In the genomic region with DNA sequence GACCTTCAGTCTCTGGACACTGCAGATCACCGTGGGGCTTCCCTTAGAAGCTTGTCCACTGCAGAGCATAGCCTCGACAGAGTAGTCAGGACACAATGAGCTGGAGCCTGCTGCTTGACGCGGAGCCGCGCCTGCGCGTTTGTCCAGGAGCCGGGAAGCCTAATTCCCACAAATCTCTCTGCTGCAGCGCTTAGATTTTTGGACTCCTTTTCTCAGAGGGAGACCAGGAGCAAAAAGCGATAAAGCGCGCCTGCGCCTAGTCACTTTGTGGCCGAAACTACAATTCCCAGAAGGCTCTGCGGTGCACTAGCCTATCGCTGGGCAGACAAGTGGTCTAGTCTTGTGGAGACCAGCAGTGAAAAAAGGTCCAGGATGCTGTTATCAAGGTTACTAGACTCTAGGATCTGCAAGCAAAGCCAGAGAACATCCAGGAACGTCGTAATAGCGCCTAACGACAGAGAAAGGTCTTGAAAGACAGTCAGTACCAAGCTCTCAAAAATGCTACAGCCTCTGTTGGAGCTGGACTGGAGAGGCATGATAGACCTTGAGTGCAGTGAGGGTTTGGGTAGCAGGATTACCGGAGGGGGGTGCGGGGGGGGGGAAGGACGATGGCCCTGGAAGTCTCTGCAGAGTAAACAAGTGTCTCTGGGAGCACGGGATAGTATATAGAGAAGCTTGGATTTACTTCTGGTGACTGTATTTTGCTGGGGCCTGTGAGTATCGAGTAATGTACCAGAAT, we compare ENCODE assay signal across 9 mouse cellular contexts. TPM values are rescaled to one million over a fixed set of nuclear protein-coding genes. Genes with fewer than 3 reads are reported as not detected.
DNase-seq lines count a peak whose midpoint lies in the region; ATAC-seq and TF ChIP-seq lines count a peak whose summit lies in the region.
"Had no signal": no experiment of that assay in that cellular context is flagged by ENCODE, and none has a peak within 500 bp of the region (broad histone marks: within the 10 kb centered on the region; RNA-seq: fewer than 3 reads in every experiment).

A gene (minus strand): TSS at position 262 of the 739 bp plus-strand sequence.

- no peaks in the 10 kb centered on the region for H3K9me3 ChIP-seq in intestine, embryonic 14.5 days (ENCODE audit: control insufficient read depth, low read length)

- intact Hi-C loops in left cerebral cortex, adult 2 months (cut with DNase I) = loop anchor here (1.0 to 5.0 kb wide), 3 partner anchors 28 to 47 kb away; a partner anchor contains a TSS

- peak; percentile 93 for ATAC-seq in intestine, embryonic 14.5 days (replicated peaks; ENCODE audit: low FRiP score, low TSS enrichment, low read depth)
- ATAC-seq in granulocyte monocyte progenitor cell, adult 5-6 weeks (replicated peaks; ENCODE audit: poor library complexity, severe bottlenecking) = no peak

- peak within 1 kb of the TSS; percentile 52 for H3K4me3 ChIP-seq in intestine, embryonic 14.5 days (ENCODE audit: low read depth, low read length)
- peak within 1 kb of the TSS; percentile 49 for H3K4me3 ChIP-seq in left cerebral cortex, adult 2 months

- peak within 1 kb of the TSS; percentile 63 for H3K9ac ChIP-seq in intestine, embryonic 14.5 days (ENCODE audit: low read length)

- peak within 1 kb of the TSS; percentile 72 for H3K4me2 ChIP-seq in intestine, embryonic 14.5 days (ENCODE audit: low read length)

- peak within 1 kb of the TSS; percentile 64 for H3K27ac ChIP-seq in intestine, embryonic 14.5 days (ENCODE audit: low read depth)
- peak within 1 kb of the TSS; percentile 75 for H3K27ac ChIP-seq in left cerebral cortex, adult 2 months

- WGBS in intestine, embryonic 14.5 days = 5% methylated on average over 26 of the region's 26 CpGs

- no peaks in the 10 kb centered on the region for H3K27me3 ChIP-seq in intestine, embryonic 14.5 days (replicated peaks; ENCODE audit: control insufficient read depth, insufficient read depth, low read length)

- peaks cover 4% of the 10 kb centered on the region; the same call in 1 of the 2 replicates for H3K4me1 ChIP-seq in intestine, embryonic 14.5 days (replicated peaks; ENCODE audit: control insufficient read depth, insufficient read depth, low read length)

- H3K36me3 ChIP-seq in intestine, embryonic 14.5 days (ENCODE audit: control insufficient read depth, insufficient read depth, low read length) = peaks cover 13% of the 10 kb centered on the region; the same call in 1 of the 2 replicates

- TF ChIP-seq CTCF in left cerebral cortex, adult 2 months (IDR thresholded peaks at IDR 0.05) = no peak

- DNase-seq in adrenal gland, postnatal 10 days = peak; percentile 92
- peak; percentile 88 for DNase-seq in embryo, embryonic 11.5 days (ENCODE audit: low read depth, low spot score)
- DNase-seq in gastrocnemius, postnatal 25 days = peak; percentile 84
- peak; percentile 87 for DNase-seq in intestine, embryonic 14.5 days (ENCODE audit: low spot score)
- peak; percentile 93 to 95 for DNase-seq in left cerebral cortex, adult 2 months (ENCODE audit: extremely low spot score in 1 of 2, low spot score in 2 of 2)
- peak; percentile 89 for DNase-seq in lung, postnatal 25 days (ENCODE audit: low spot score)
- peak; percentile 86 for DNase-seq in right cerebral cortex, postnatal 14 days

RNA-seq across cellular contexts. Expression of the gene that starts here (rescaled TPM):
- 1 to 10 TPM; 2.2 to 4.8 TPM for total RNA-seq in adrenal gland, postnatal 10 days (2021)
- 1 to 10 TPM; 1.8 TPM for total RNA-seq in gastrocnemius, postnatal 25 days (2021)
- polyA plus RNA-seq in intestine, embryonic 14.5 days (2014; fragmentation: Nextera tagmentation; extraction: Ambion mirVana) = 5.4 and 8.3 TPM in 2 replicates
- total RNA-seq in left cerebral cortex, adult 2 months (2021) = 1 to 10 TPM; 6.5 TPM
- total RNA-seq in granulocyte monocyte progenitor cell, adult 5-6 weeks (2014; fragmentation: Nextera tagmentation) = not detected in 2 replicates
- total RNA-seq in granulocyte monocyte progenitor cell, adult 5-6 weeks (2017) = not detected in 2 replicates
- total RNA-seq: hematopoietic stem cell, adult 5-6 weeks had no signal
